Mouse (Mus musculus) stomach, embryonic 16.5 days (tissue): ENCODE measurements around the gene Shroom1. TPM values are rescaled to one million over a fixed set of nuclear protein-coding genes. Genes with fewer than 3 reads are reported as not detected.

ENCODE experiments used
- ATAC-seq: fragments of 200-750 bp; cut with Nextera tagmentation; 2 replicates; pipeline ENCODE4 v1.8.0; 2017; ENCODE audit warnings: moderate number of reproducible peaks, moderate TSS enrichment; ENCODE audit not compliant: insufficient read depth, low FRiP score
- H3K27ac ChIP-seq: fragments of 300-500 bp; sonication (generic); 2 replicates; pipeline ENCODE4 v1.5.1; 2014; ENCODE audit warnings: low read length
- H3K27me3 ChIP-seq: fragments of 300-500 bp; sonication (generic); 2 replicates; pipeline ENCODE4 v1.6.1; 2014; ENCODE audit warnings: low read length, control low read depth, mixed read lengths; ENCODE audit not compliant: control insufficient read depth, insufficient read depth
- H3K36me3 ChIP-seq: fragments of 300-500 bp; sonication (generic); 2 replicates; pipeline ENCODE4 v1.6.1; 2014; ENCODE audit warnings: low read length; ENCODE audit not compliant: control insufficient read depth, insufficient read depth
- H3K4me1 ChIP-seq: fragments of 300-500 bp; sonication (generic); 2 replicates; pipeline ENCODE4 v1.6.1; 2014; ENCODE audit warnings: low read length, control low read depth, mixed read lengths; ENCODE audit not compliant: control insufficient read depth, insufficient read depth
- H3K4me2 ChIP-seq: fragments of 300-500 bp; sonication (generic); 2 replicates; pipeline ENCODE4 v1.6.1; 2014; ENCODE audit warnings: low read depth, low read length, mixed read lengths
- H3K4me3 ChIP-seq: fragments of 300-500 bp; sonication (generic); replicated peaks from 2 replicates; pipeline ENCODE4 v1.5.1; 2014; ENCODE audit warnings: mild to moderate bottlenecking, low read length
- H3K9ac ChIP-seq: fragments of 300-500 bp; sonication (generic); 2 replicates; pipeline ENCODE4 v1.6.1; 2014; ENCODE audit warnings: low read length
- H3K9me3 ChIP-seq: fragments of 300-500 bp; sonication (generic); replicated peaks from 2 replicates; pipeline ENCODE4 v1.6.1; 2016; ENCODE audit warnings: low read length, control low read depth; ENCODE audit not compliant: control insufficient read depth
- WGBS: fragments of 180-500 bp; shearing (Covaris S2); extraction: QIAGEN DNeasy Blood & Tissue Kit; methylation state at CpG from one replicate; pipeline ENCODE4 v1.1.7; 2014; 5-methylcytosine and 5-hydroxymethylcytosine counted together
- polyA plus RNA-seq: library from polyadenylated mRNA; unstranded; fragments of >200 nt; fragmentation: Nextera tagmentation; extraction: Ambion mirVana; gene quantifications from 2 replicates; pipeline ENCODE4 v1.2.1, GENCODE M21; 2015

Shroom1 gene
- polyA plus RNA-seq, 1 experiment from 2014 or later, result 1.8 TPM

- no peaks in the 10 kb centered on the region for H3K9me3 ChIP-seq
- no peak overlapping the region for H3K9ac ChIP-seq
- H3K27ac ChIP-seq, result no peak overlapping the region
- no peak overlapping the region for H3K4me3 ChIP-seq
- no peak for ATAC-seq
- no peaks in the 10 kb centered on the region for H3K36me3 ChIP-seq
- peak overlapping the region; percentile 49 for H3K4me2 ChIP-seq
- H3K4me1 ChIP-seq, result peaks cover 17% of the 10 kb centered on the region
- WGBS, result 41% methylated on average over 16 of the region's 16 CpGs
- peaks cover 42% of the 10 kb centered on the region for H3K27me3 ChIP-seq
These were observed 12.4 kb downstream of the Shroom1 start for GRCm38 (mm10) chr11:53469294-53469967.

GRCm38 (mm10) chr11:53469968-53470695 lies 13.1 kb downstream of the Shroom1 start, which contains the start of gene Gm9837:
Gene Gm9837 (minus strand): TSS chr11:53470479.
- ATAC-seq, result peak; percentile 78; the same call in 1 of the 2 replicates
- peak within 1 kb of the TSS; percentile 49 for H3K4me2 ChIP-seq
- H3K4me3 ChIP-seq, result peak within 1 kb of the TSS; percentile 27
- peaks cover 17% of the 10 kb centered on the region for H3K4me1 ChIP-seq
- no peaks in the 10 kb centered on the region for H3K36me3 ChIP-seq
- H3K27me3 ChIP-seq, result peaks cover 41% of the 10 kb centered on the region
- peak within 1 kb of the TSS; percentile 4; the same call in 1 of the 2 replicates for H3K9ac ChIP-seq
- no peak within 1 kb of the TSS for H3K27ac ChIP-seq
- 5% methylated on average over 29 of the region's 29 CpGs for WGBS
- no peaks in the 10 kb centered on the region for H3K9me3 ChIP-seq

GRCm38 (mm10) chr11:53472709-53473108 lies 15.7 kb downstream of the Shroom1 start:
- Histone ChIP-seq H3K36me3 (no peaks in the 10 kb centered on the region), H3K27ac (no peak overlapping the region), H3K4me3 (no peak overlapping the region), H3K9me3 (no peaks in the 10 kb centered on the region), H3K4me1 (peaks cover 10% of the 10 kb centered on the region), H3K4me2 (no peak overlapping the region), H3K9ac (no peak overlapping the region), H3K27me3 (peaks cover 37% of the 10 kb centered on the region)
- 71% methylated on average over 3 of the region's 3 CpGs for WGBS
- ATAC-seq, result no peak

- peaks cover 16% of the 10 kb centered on the region for H3K4me1 ChIP-seq
- peaks cover 59% of the 10 kb centered on the region for H3K27me3 ChIP-seq
- no peak for ATAC-seq
- no peaks in the 10 kb centered on the region for H3K9me3 ChIP-seq
- no peak overlapping the region for H3K9ac ChIP-seq
- no peaks in the 10 kb centered on the region for H3K36me3 ChIP-seq
- no peak overlapping the region for H3K4me3 ChIP-seq
- no peak overlapping the region for H3K4me2 ChIP-seq
- 30% methylated on average over 8 of the region's 8 CpGs for WGBS
- no peak overlapping the region for H3K27ac ChIP-seq
These were observed 18.6 kb downstream of the Shroom1 start for GRCm38 (mm10) chr11:53475620-53476019.

- no peak for ATAC-seq
- Histone ChIP-seq H3K9ac (no peak overlapping the region), H3K36me3 (no peaks in the 10 kb centered on the region), H3K27ac (no peak overlapping the region), H3K4me3 (no peak overlapping the region), H3K9me3 (no peaks in the 10 kb centered on the region), H3K4me1 (peaks cover 15% of the 10 kb centered on the region), H3K4me2 (no peak overlapping the region), H3K27me3 (peaks cover 55% of the 10 kb centered on the region)
- WGBS, result 47% methylated on average over 7 of the region's 7 CpGs
These were observed 20.8 kb downstream of the Shroom1 start for GRCm38 (mm10) chr11:53477833-53478232.

- H3K9me3 ChIP-seq, result no peaks in the 10 kb centered on the region
- peak overlapping the region; percentile 60 for H3K9ac ChIP-seq
- peaks cover 55% of the 10 kb centered on the region for H3K27me3 ChIP-seq
- H3K4me2 ChIP-seq, result peak overlapping the region; percentile 75
- no peak overlapping the region for H3K27ac ChIP-seq
- peaks cover 15% of the 10 kb centered on the region for H3K4me1 ChIP-seq
- peak overlapping the region; percentile 52 for H3K4me3 ChIP-seq
- H3K36me3 ChIP-seq, result no peaks in the 10 kb centered on the region
- peak; percentile 48; the same call in 1 of the 2 replicates for ATAC-seq
- WGBS, result 5% methylated on average over 79 of the region's 79 CpGs
These were observed 21.6 kb downstream of the Shroom1 start for GRCm38 (mm10) chr11:53478383-53479170.

- Histone ChIP-seq H3K27ac (no peak overlapping the region), H3K27me3 (peaks cover 51% of the 10 kb centered on the region), H3K36me3 (no peaks in the 10 kb centered on the region), H3K9ac (peak overlapping the region; percentile 60), H3K9me3 (no peaks in the 10 kb centered on the region), H3K4me2 (peak overlapping the region; percentile 75), H3K4me1 (peaks cover 15% of the 10 kb centered on the region), H3K4me3 (peak overlapping the region; percentile 52)
- 1% methylated on average over 62 of the region's 62 CpGs for WGBS
- peak; percentile 12; the same call in 1 of the 2 replicates for ATAC-seq
These were observed 22.3 kb downstream of the Shroom1 start for GRCm38 (mm10) chr11:53479171-53479782.

- Histone ChIP-seq H3K9ac (peak within 1 kb of the TSS; percentile 60), H3K27ac (no peak within 1 kb of the TSS), H3K4me2 (peak within 1 kb of the TSS; percentile 75), H3K9me3 (no peaks in the 10 kb centered on the region), H3K36me3 (no peaks in the 10 kb centered on the region), H3K4me3 (peak within 1 kb of the TSS; percentile 52), H3K4me1 (peaks cover 15% of the 10 kb centered on the region), H3K27me3 (peaks cover 45% of the 10 kb centered on the region)
- 4% methylated on average over 40 of the region's 40 CpGs for WGBS
- ATAC-seq, result peak; percentile 66
These were observed 22.8 kb downstream of the Shroom1 start, which contains the start of the genes Gm9945 and Sowaha for GRCm38 (mm10) chr11:53479783-53480301. Gene Gm9945 (plus strand): TSS chr11:53480166. Gene Sowaha (minus strand): TSS chr11:53480274.
